Mouse (Mus musculus) adrenal gland, postnatal 36 days (tissue): ENCODE results near the gene Gm4177. TPM values are rescaled to one million over a fixed set of nuclear protein-coding genes. Genes with fewer than 3 reads are reported as not detected.
"Not testable (repeated sequence)": the region's sequence is repeated elsewhere in the genome, so short reads cannot be mapped to it uniquely, and the experiment has no call there.

Experiments used
- DNase-seq, 2 experiments: peaks; one replicate each; pipeline ENCODE4 v3.0.0; 2021; ENCODE audit warnings: mixed read lengths in 1 of 2
- long read RNA-seq, 2 experiments: library from polyadenylated mRNA; stranded (forward); transcript quantifications; one replicate each; pipeline ENCODE4 v2.0.0; 2021; ENCODE audit warnings: borderline sequencing depth in 2 of 2
- total RNA-seq, 2 experiments: library from RNA; stranded (reverse); gene quantifications; 2 replicates each; pipeline ENCODE4 v1.2.3; 2021

The Gm4177 gene
- total RNA-seq: not detected
- long read RNA-seq, experiment 1: 0 reads
- long read RNA-seq, experiment 2: 0 reads

DNA sequence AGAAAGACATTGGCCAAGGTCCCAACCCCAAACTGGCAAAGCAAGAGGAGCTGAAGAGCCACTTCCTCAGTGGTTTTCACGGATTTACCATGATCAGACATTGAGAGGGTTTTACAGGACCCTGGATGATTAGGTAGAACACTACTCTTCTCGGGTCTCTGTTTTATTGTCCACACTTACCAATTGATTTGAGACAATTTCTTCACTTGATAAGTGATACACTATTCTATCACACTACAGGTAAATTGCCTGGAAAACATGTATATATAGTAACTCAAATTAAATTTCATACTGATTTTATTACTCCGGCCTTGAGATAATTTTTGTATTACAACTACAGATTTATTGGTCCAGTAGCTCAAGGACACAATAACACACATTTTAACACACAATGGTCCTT is at the start of gene Gm4177:
Gene Gm4177, minus strand, starts transcription at position 101 of the 400 bp plus-strand sequence.
- DNase-seq: not testable (repeated sequence)

DNA sequence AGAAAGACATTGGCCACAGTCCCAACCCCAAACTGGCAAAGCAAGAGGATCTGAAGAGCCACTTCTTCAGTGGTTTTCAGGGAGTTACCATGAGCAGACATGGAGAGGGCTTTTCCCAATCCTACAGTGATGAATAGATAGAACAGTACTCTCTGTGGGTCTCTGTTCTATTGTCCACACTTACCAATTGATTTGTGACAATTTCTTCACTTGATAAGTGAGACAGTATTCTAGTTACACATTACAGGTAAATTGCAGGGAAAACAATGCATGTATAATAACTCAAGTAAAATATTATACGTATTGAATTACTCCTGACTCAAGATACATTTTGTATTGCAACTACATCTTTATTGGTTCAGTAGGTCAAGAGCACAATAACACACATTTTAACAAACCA is 47.6 kb upstream of the Gm4177 start, which contains the start of gene Gm5725:
Gene Gm5725, minus strand, starts transcription at position 101 of the 400 bp plus-strand sequence.
- DNase-seq: not testable (repeated sequence)

DNA sequence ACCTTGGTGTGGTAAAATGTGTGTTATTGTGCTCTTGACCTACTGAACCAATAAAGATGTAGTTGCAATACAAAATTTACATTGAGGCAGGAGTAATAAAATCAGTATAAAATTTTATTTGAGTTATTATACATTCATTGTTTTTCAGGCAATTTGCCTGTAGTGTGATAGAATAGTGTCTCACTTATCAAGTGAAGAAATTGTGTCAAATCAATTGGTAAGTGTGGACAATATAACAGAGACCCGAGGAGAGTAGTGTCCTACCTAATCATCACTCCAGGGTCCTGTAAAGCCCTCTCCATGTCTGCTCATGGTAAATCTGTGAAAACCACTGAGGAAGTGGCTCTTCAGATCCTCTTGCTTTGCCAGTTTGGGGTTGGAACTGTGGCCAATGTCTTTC is 35.5 kb upstream of the Gm4177 start, which contains the start of gene Vmn1r135:
Gene Vmn1r135, plus strand, starts transcription at position 301 of the 400 bp plus-strand sequence.
- DNase-seq: not testable (repeated sequence)

DNA sequence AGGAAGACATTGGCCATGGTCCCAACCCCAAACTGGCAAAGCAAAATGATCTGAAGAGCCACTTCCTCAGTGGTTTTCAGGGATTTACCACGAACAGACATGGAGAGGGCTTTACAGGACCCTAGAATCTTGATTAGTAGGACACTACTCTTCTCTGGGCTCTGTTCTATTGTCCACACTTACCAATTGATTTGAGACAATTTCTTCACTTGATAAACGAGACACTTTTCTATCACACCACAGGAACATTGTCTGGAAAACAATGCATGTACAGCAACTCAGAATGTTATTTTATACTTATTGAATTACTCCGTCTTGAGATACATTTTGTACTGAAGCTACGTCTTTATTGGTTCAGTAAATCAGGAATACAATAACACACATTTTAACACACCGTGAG is 35.2 kb downstream of the Gm4177 start, which contains the start of gene Gm4175:
Gene Gm4175, minus strand, starts transcription at position 101 of the 400 bp plus-strand sequence.
- DNase-seq: not testable (repeated sequence)

Other genes starting within 250 kb of the Gm4177 start
- not detected for gene Vmn1r132, start 182.6 kb downstream of the Gm4177 start, total RNA-seq
- gene Gm4175, start 35.3 kb downstream of the Gm4177 start, total RNA-seq: not detected
- not detected for gene Vmn1r135, start 35.6 kb upstream of the Gm4177 start, total RNA-seq
- not detected for gene Gm5725, start 47.5 kb upstream of the Gm4177 start, total RNA-seq
- not detected for gene Gm5891, start 124.6 kb upstream of the Gm4177 start, total RNA-seq
- not detected for gene Vmn1r137, start 197.9 kb upstream of the Gm4177 start, total RNA-seq
- gene Vmn1r138, start 232.2 kb upstream of the Gm4177 start, total RNA-seq: not detected